Mouse (Mus musculus) liver, postnatal 0 days (tissue): Measurements from ENCODE around the gene Sdccag8.

Experiments
- CTCF ChIP-seq: sonication (generic); IDR thresholded peaks from 2 replicates; pipeline ENCODE4 v1.5.1; 2016; ENCODE audit warnings: antibody characterized with exemption, low read depth
- EP300 ChIP-seq: IDR thresholded peaks from 2 replicates; pipeline ENCODE4 v1.6.1; 2016; ENCODE audit warnings: antibody characterized with exemption, low read depth, mild to moderate bottlenecking

- TF ChIP-seq EP300 (no peak), CTCF (no peak)
Observed at GRCm38 (mm10) chr1:176870501-176870900, 56.0 kb downstream of the Sdccag8 start.
